Mouse (Mus musculus): ENCODE results near the gene Rbmxl2.

- TF ChIP-seq CTCF (conservative IDR thresholded peaks at IDR 0.05; ENCODE audit: low read length) (no peak), POU5F1 (IDR thresholded peaks at IDR 0.05; ENCODE audit: borderline replicate concordance, low read length) (no peak), NANOG (IDR thresholded peaks at IDR 0.05; ENCODE audit: borderline replicate concordance, low read length) (no peak)
These were observed 28.8 kb upstream of the Rbmxl2 start for GRCm38 (mm10) chr7:107180406-107180805.

Data from E14TG2a.4 (cell line).